Mouse (Mus musculus) cortical plate, adult 2 months (tissue): ENCODE measurements around the gene Stx7.
"Not testable (repeated sequence)": the region's sequence is repeated elsewhere in the genome, so short reads cannot be mapped to it uniquely, and the experiment has no call there.

Experiments
- CTCF ChIP-seq: fragments of 200-500 bp; IDR thresholded peaks from 2 replicates; pipeline ENCODE4 v1.5.1; 2011; ENCODE audit warnings: mild to moderate bottlenecking, control low read depth, low read length; ENCODE audit not compliant: insufficient read depth; ENCODE audit errors: extremely low read depth
- POLR2A ChIP-seq: fragments of 200-500 bp; IDR thresholded peaks from 2 replicates; pipeline ENCODE4 v1.6.1; 2011; ENCODE audit warnings: mild to moderate bottlenecking, low read length, control low read depth; ENCODE audit not compliant: insufficient read depth; ENCODE audit errors: extremely low read depth

DNA sequence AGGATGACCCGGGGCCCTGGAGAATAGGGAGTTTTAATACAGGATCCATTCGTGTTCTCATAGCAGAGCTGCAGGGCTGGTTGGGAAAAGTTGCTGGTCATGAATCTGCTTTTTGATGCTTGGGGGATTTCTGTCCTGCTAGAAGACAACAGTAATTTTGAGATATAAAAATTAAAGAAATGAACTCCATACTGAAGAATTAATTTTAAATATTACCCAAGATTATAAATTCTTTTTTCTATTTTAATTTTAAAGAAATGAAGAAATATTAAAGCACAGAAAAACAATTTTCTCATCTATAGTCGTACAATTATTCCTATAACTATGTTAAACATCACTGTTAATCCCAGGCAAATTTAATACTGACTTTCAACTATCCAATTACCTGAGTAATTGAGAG is 47.3 kb upstream of the Stx7 start, which contains the start of gene Taar8c:
- not testable (repeated sequence) for TF ChIP-seq CTCF, POLR2A
